Mouse (Mus musculus): Measurements from ENCODE around the gene Zfand3. TPM values are rescaled to one million over a fixed set of nuclear protein-coding genes. Genes with fewer than 3 reads are reported as not detected.

The Zfand3 gene
- total and polyA plus RNA-seq, 2 experiments from 2014 or later: 48.7 to 91.5 TPM

DNA sequence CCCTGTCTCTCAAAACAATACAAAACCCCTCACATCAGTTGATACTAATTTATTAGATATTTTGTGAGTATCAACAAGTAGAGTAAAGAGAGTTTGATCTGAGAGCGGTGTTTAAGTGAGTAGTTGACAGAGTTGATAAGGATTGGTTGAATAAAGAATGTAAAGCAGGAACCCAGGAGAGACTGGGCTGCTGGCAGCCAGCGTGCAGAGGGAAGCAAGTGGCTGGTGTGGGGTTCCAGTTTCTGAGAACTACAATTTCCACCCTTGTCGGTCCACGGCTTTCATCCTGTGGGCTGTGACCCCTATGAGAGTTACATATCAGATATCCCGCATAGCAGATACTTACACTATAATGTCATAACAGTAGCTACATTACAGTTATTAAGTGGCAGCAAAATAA lies 158.4 kb downstream of the Zfand3 start:
- Histone ChIP-seq H3K27me3 (ENCODE audit: insufficient read depth, low read length) (no peaks in the 10 kb centered on the region), H3K4me1 (ENCODE audit: insufficient read depth) (peaks cover 9% of the 10 kb centered on the region), H3K27ac (ENCODE audit: low read depth, low read length) (no peak overlapping the region), H3K4me3 (ENCODE audit: low read depth, low read length) (no peak overlapping the region), H3K9me3 (ENCODE audit: low read length) (no peaks in the 10 kb centered on the region), H3K9ac (no peak overlapping the region), H3K36me3 (ENCODE audit: insufficient read depth) (no peaks in the 10 kb centered on the region), H3K4me2 (ENCODE audit: low read depth) (no peak overlapping the region)
- TF ChIP-seq CTCF (IDR thresholded peaks at IDR 0.05; ENCODE audit: low read depth): no peak
- ATAC-seq: no peak
- DNase-seq: no peak
- WGBS: 89% methylated on average over 5 of the region's 5 CpGs

GRCm38 (mm10) chr17:30163793-30164192 lies 159.3 kb downstream of the Zfand3 start:
- peaks cover 1% of the 10 kb centered on the region; the same call in 1 of the 2 replicates for H3K4me1 ChIP-seq (ENCODE audit: insufficient read depth)
- DNase-seq (no peak), ATAC-seq (no peak)
- 92% methylated on average over 6 of the region's 6 CpGs for WGBS
- no peak for TF ChIP-seq CTCF (IDR thresholded peaks at IDR 0.05; ENCODE audit: low read depth)
- H3K4me2 ChIP-seq (ENCODE audit: low read depth): no peak overlapping the region
- H3K27ac ChIP-seq (ENCODE audit: low read depth, low read length): no peak overlapping the region
- no peak overlapping the region for H3K4me3 ChIP-seq (ENCODE audit: low read depth, low read length)
- H3K36me3 ChIP-seq (ENCODE audit: insufficient read depth): no peaks in the 10 kb centered on the region
- H3K9me3 ChIP-seq (ENCODE audit: low read length): no peaks in the 10 kb centered on the region
- H3K9ac ChIP-seq: no peak overlapping the region
- no peaks in the 10 kb centered on the region for H3K27me3 ChIP-seq (ENCODE audit: insufficient read depth, low read length)

DNA sequence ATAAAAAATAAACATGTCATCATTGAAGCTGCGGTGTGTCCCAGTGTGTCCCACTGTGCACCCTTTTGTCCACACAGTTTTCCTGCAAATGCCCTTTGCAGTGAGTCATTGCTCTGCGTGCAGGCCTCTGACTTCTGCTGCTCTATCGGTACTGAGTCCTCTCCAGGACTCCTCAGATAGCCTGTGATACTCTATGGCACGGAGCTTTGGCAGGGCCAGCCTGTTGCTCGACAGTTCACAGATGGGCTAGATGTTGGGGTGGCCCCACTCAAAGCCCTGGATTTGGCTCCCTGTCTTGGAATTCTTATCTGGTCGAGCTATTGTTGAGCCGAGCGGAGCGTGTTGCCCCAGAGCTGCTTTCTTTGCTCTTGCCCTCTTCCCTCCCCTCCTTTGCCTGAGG lies 160.3 kb downstream of the Zfand3 start:
- Histone ChIP-seq H3K27me3 (ENCODE audit: insufficient read depth, low read length) (no peaks in the 10 kb centered on the region), H3K36me3 (ENCODE audit: insufficient read depth) (no peaks in the 10 kb centered on the region), H3K4me1 (ENCODE audit: insufficient read depth) (no peaks in the 10 kb centered on the region), H3K27ac (ENCODE audit: low read depth, low read length) (no peak overlapping the region), H3K4me3 (ENCODE audit: low read depth, low read length) (no peak overlapping the region), H3K9ac (no peak overlapping the region), H3K9me3 (ENCODE audit: low read length) (no peaks in the 10 kb centered on the region), H3K4me2 (ENCODE audit: low read depth) (no peak overlapping the region)
- ATAC-seq: no peak
- 66% methylated on average over 9 of the region's 9 CpGs for WGBS
- no peak for TF ChIP-seq CTCF (IDR thresholded peaks at IDR 0.05; ENCODE audit: low read depth)
- DNase-seq: no peak

DNA sequence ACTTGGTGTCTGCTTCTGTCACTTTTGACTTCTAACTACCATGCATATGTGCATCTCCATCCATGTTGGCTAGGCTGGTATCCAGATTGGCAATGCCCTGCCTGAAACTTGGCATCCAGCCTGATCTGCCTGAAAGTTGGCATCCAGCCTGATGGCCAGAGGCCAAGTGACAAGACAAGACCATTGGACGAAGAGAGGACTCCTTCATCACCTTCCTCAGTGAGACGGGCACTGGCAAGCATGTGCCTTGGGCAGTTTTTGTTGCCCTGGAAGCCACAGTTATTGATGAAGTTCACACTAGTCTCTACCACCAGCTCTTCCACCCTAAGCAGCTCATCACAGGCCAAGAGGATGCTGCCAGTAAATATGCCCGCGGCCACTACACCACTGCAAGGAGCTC lies 172.9 kb downstream of the Zfand3 start:
- ATAC-seq (no peak), DNase-seq (no peak)
- Histone ChIP-seq H3K9ac (no peak overlapping the region), H3K9me3 (ENCODE audit: low read length) (no peaks in the 10 kb centered on the region), H3K4me2 (ENCODE audit: low read depth) (no peak overlapping the region), H3K4me1 (ENCODE audit: insufficient read depth) (no peaks in the 10 kb centered on the region; the same call in 1 of the 2 replicates), H3K27me3 (ENCODE audit: insufficient read depth, low read length) (no peaks in the 10 kb centered on the region), H3K27ac (ENCODE audit: low read depth, low read length) (no peak overlapping the region), H3K4me3 (ENCODE audit: low read depth, low read length) (no peak overlapping the region), H3K36me3 (ENCODE audit: insufficient read depth) (no peaks in the 10 kb centered on the region)
- WGBS: 58% methylated on average over 4 of the region's 4 CpGs
- TF ChIP-seq CTCF (IDR thresholded peaks at IDR 0.05; ENCODE audit: low read depth): no peak

- Histone ChIP-seq H3K9ac (no peak overlapping the region), H3K9me3 (ENCODE audit: low read length) (no peaks in the 10 kb centered on the region), H3K4me1 (ENCODE audit: insufficient read depth) (no peaks in the 10 kb centered on the region; the same call in 1 of the 2 replicates), H3K4me3 (ENCODE audit: low read depth, low read length) (no peak overlapping the region), H3K27ac (ENCODE audit: low read depth, low read length) (no peak overlapping the region), H3K4me2 (ENCODE audit: low read depth) (no peak overlapping the region), H3K36me3 (ENCODE audit: insufficient read depth) (no peaks in the 10 kb centered on the region), H3K27me3 (ENCODE audit: insufficient read depth, low read length) (no peaks in the 10 kb centered on the region)
- TF ChIP-seq CTCF (IDR thresholded peaks at IDR 0.05; ENCODE audit: low read depth): no peak
- ATAC-seq: no peak
- no peak for DNase-seq
- 79% methylated on average over 1 of the region's 1 CpGs for WGBS
Observed at GRCm38 (mm10) chr17:30178402-30178801, 173.9 kb downstream of the Zfand3 start.

DNA sequence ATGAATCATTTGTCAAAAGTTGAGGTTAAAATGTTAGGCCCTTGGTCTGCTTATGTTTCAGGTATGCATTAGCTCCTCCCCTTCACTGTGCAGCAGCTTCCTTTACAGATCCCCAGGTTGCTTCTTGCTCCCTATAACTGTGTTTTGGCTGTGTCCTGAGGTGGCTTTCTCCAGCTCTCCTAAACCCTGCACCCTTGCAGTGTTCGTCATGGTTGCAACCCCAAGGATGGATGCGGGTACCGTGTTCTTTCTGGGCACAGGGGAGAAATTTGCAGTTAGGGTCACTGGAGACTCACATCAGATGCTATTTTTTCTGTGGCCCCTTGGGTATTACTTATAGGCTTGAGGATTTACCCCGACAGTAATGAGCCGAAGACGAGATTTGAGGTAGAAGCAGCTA lies 175.7 kb downstream of the Zfand3 start:
- TF ChIP-seq CTCF (IDR thresholded peaks at IDR 0.05; ENCODE audit: low read depth): no peak
- Histone ChIP-seq H3K4me3 (ENCODE audit: low read depth, low read length) (no peak overlapping the region), H3K27ac (ENCODE audit: low read depth, low read length) (no peak overlapping the region), H3K27me3 (ENCODE audit: insufficient read depth, low read length) (no peaks in the 10 kb centered on the region), H3K4me2 (ENCODE audit: low read depth) (no peak overlapping the region), H3K9me3 (ENCODE audit: low read length) (no peaks in the 10 kb centered on the region), H3K9ac (no peak overlapping the region), H3K4me1 (ENCODE audit: insufficient read depth) (no peaks in the 10 kb centered on the region; the same call in 1 of the 2 replicates), H3K36me3 (ENCODE audit: insufficient read depth) (no peaks in the 10 kb centered on the region)
- ATAC-seq: no peak
- WGBS: 87% methylated on average over 6 of the region's 6 CpGs
- no peak for DNase-seq

DNA sequence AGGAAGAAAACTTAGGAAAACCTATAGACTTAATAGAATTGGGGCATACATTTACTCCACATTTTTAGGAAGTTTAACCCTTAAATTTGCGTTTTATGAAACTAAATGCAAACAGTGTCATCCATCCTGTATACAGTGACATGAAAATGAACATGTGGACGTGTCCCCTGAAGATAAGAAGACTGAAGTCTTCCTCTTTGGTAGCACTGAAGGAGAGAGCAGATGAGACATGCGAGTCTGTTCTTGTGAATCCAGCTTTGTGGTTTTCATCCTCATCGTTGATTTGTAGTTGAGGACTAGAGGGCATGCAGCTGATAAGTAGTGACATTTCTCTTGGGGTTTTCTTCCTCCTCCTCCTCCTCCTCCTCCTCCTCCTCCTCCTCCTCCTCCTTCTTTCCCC lies 177.0 kb downstream of the Zfand3 start:
- no peak for ATAC-seq
- TF ChIP-seq CTCF (IDR thresholded peaks at IDR 0.05; ENCODE audit: low read depth): no peak
- 93% methylated on average over 4 of the region's 4 CpGs for WGBS

GRCm38 (mm10) chr17:30182063-30182462 lies 177.5 kb downstream of the Zfand3 start:
- no peak overlapping the region for H3K4me3 ChIP-seq (ENCODE audit: low read depth, low read length)
- ATAC-seq: no peak
- H3K27me3 ChIP-seq (ENCODE audit: insufficient read depth, low read length): no peaks in the 10 kb centered on the region
- H3K9ac ChIP-seq: no peak overlapping the region
- no peak overlapping the region for H3K27ac ChIP-seq (ENCODE audit: low read depth, low read length)
- no peaks in the 10 kb centered on the region for H3K9me3 ChIP-seq (ENCODE audit: low read length)
- 90% methylated on average over 2 of the region's 2 CpGs for WGBS
- H3K4me1 ChIP-seq (ENCODE audit: insufficient read depth): peaks cover under 1% of the 10 kb centered on the region
- no peak for TF ChIP-seq CTCF (IDR thresholded peaks at IDR 0.05; ENCODE audit: low read depth)
- DNase-seq: no peak
- H3K4me2 ChIP-seq (ENCODE audit: low read depth): no peak overlapping the region
- H3K36me3 ChIP-seq (ENCODE audit: insufficient read depth): no peaks in the 10 kb centered on the region

More for the DNA sequence above, 177.0 kb downstream of the Zfand3 start:
- Histone ChIP-seq H3K36me3 (ENCODE audit: insufficient read depth) (no peaks in the 10 kb centered on the region), H3K27ac (ENCODE audit: low read depth, low read length) (no peak overlapping the region), H3K27me3 (ENCODE audit: insufficient read depth, low read length) (no peaks in the 10 kb centered on the region), H3K4me3 (ENCODE audit: low read depth, low read length) (no peak overlapping the region), H3K9me3 (ENCODE audit: low read length) (no peaks in the 10 kb centered on the region), H3K4me1 (ENCODE audit: insufficient read depth) (no peaks in the 10 kb centered on the region; the same call in 1 of the 2 replicates), H3K4me2 (ENCODE audit: low read depth) (no peak overlapping the region), H3K9ac (no peak overlapping the region)
- no peak for DNase-seq
